Mouse (Mus musculus) C2C12 (cell line): ENCODE results near the gene Anks1. TPM values are rescaled to one million over a fixed set of nuclear protein-coding genes. Genes with fewer than 3 reads are reported as not detected.
A peak's percentile ranks its signal among the peaks of the same experiment; 100 is the strongest.

Source experiments
- H3K27me3 ChIP-seq: one replicate; pipeline ENCODE4 v1.6.1; 2011; ENCODE audit not compliant: control insufficient read depth, insufficient read depth, insufficient read length
- H3K36me3 ChIP-seq: one replicate; pipeline ENCODE4 v1.6.1; 2011; ENCODE audit not compliant: control insufficient read depth, insufficient read depth
- H3K4me3 ChIP-seq: one replicate; pipeline ENCODE4 v1.5.1; 2011; ENCODE audit warnings: mild to moderate bottlenecking, control low read depth; ENCODE audit not compliant: poor library complexity, insufficient read depth, severe bottlenecking
- H3K79me2 ChIP-seq: one replicate; pipeline ENCODE4 v1.6.1; 2011; ENCODE audit not compliant: control insufficient read depth, insufficient read depth
- H3K79me3 ChIP-seq: one replicate; pipeline ENCODE4 v1.6.1; 2011; ENCODE audit warnings: low read depth, control low read depth
- H3ac ChIP-seq: one replicate; pipeline ENCODE3; 2011; ENCODE audit warnings: low read depth; ENCODE audit not compliant: control insufficient read depth, insufficient read length
- CEBPB ChIP-seq: IDR thresholded peaks from one replicate; pipeline ENCODE4 v1.6.1; 2011; ENCODE audit warnings: low read depth, mild to moderate bottlenecking, control low read depth, moderate library complexity
- CTCF ChIP-seq: IDR thresholded peaks from one replicate; pipeline ENCODE4 v1.5.1; 2011; ENCODE audit not compliant: control insufficient read depth, insufficient read depth, insufficient read length
- FOSL1 ChIP-seq: IDR thresholded peaks from one replicate; pipeline ENCODE4 v1.8.0; 2011; ENCODE audit warnings: mild to moderate bottlenecking, low read length; ENCODE audit not compliant: poor library complexity, insufficient read depth, severe bottlenecking
- MAX ChIP-seq: IDR thresholded peaks from one replicate; pipeline ENCODE4 v1.6.1; 2011; ENCODE audit warnings: mild to moderate bottlenecking, control low read depth
- MYOD1 ChIP-seq: IDR thresholded peaks from one replicate; pipeline ENCODE4 v1.6.1; 2011; ENCODE audit warnings: low read depth; ENCODE audit not compliant: control insufficient read depth, insufficient read length
- MYOG ChIP-seq: IDR thresholded peaks from one replicate; pipeline ENCODE4 v1.6.1; 2011; ENCODE audit not compliant: control insufficient read depth, insufficient read length; ENCODE audit errors: extremely low read depth
- USF1 ChIP-seq: IDR thresholded peaks from one replicate; pipeline ENCODE4 v1.6.1; 2011; ENCODE audit warnings: low read depth, mild to moderate bottlenecking, control low read depth, moderate library complexity
- polyA plus RNA-seq: library from polyadenylated mRNA; unstranded; fragments of >200 nt; fragmentation: generic; extraction: Trizol; gene quantifications from one replicate; pipeline ENCODE4 v1.2.1, GENCODE M21; 2012; ENCODE audit warnings: missing spikeins

Anks1 gene
- polyA plus RNA-seq, 1 experiment: 8.5 TPM

- H3K27me3 ChIP-seq: peaks cover 37% of the 10 kb centered on the region
- TF ChIP-seq CEBPB: no peak
- no peak for TF ChIP-seq MYOD1
- TF ChIP-seq CTCF: no peak
- TF ChIP-seq FOSL1: no peak
- TF ChIP-seq MYOG: no peak
- TF ChIP-seq MAX: no peak
- no peak for TF ChIP-seq USF1
- H3K4me3 ChIP-seq: no peak overlapping the region
- no peaks in the 10 kb centered on the region for H3K79me2 ChIP-seq
- H3K36me3 ChIP-seq: no peaks in the 10 kb centered on the region
- H3ac ChIP-seq: no peak overlapping the region
- H3K79me3 ChIP-seq: no peaks in the 10 kb centered on the region
Observed at GRCm38 (mm10) chr17:28081385-28081784, 172.3 kb downstream of the Anks1 start.

GRCm38 (mm10) chr17:28081856-28082255 is 172.8 kb downstream of the Anks1 start:
- no peak overlapping the region for H3K4me3 ChIP-seq
- no peaks in the 10 kb centered on the region for H3K79me3 ChIP-seq
- no peaks in the 10 kb centered on the region for H3K36me3 ChIP-seq
- no peak overlapping the region for H3ac ChIP-seq
- TF ChIP-seq MYOD1 (no peak), MAX (no peak), CEBPB (no peak), MYOG (no peak), CTCF (no peak), USF1 (no peak), FOSL1 (no peak)
- H3K79me2 ChIP-seq: no peaks in the 10 kb centered on the region
- H3K27me3 ChIP-seq: peaks cover 37% of the 10 kb centered on the region

GRCm38 (mm10) chr17:28082863-28083262 is 173.8 kb downstream of the Anks1 start:
- TF ChIP-seq USF1: no peak
- TF ChIP-seq CEBPB: no peak
- TF ChIP-seq FOSL1: no peak
- no peak for TF ChIP-seq MYOD1
- no peak for TF ChIP-seq MAX
- no peak for TF ChIP-seq CTCF
- TF ChIP-seq MYOG: no peak
- Histone ChIP-seq H3K79me2 (no peaks in the 10 kb centered on the region), H3K79me3 (no peaks in the 10 kb centered on the region), H3K36me3 (no peaks in the 10 kb centered on the region), H3K27me3 (peaks cover 31% of the 10 kb centered on the region), H3K4me3 (no peak overlapping the region), H3ac (no peak overlapping the region)

- H3K4me3 ChIP-seq: no peak overlapping the region
- H3K79me2 ChIP-seq: no peaks in the 10 kb centered on the region
- H3ac ChIP-seq: no peak overlapping the region
- H3K27me3 ChIP-seq: peaks cover 21% of the 10 kb centered on the region
- TF ChIP-seq MYOG (no peak), CEBPB (no peak), USF1 (no peak), MAX (no peak), FOSL1 (no peak), MYOD1 (no peak), CTCF (no peak)
- H3K79me3 ChIP-seq: no peaks in the 10 kb centered on the region
- H3K36me3 ChIP-seq: no peaks in the 10 kb centered on the region
Observed at GRCm38 (mm10) chr17:28084395-28084905, 175.3 kb downstream of the Anks1 start.

GRCm38 (mm10) chr17:28084964-28085363 is 175.9 kb downstream of the Anks1 start:
- H3K27me3 ChIP-seq: peaks cover 17% of the 10 kb centered on the region
- H3K79me3 ChIP-seq: no peaks in the 10 kb centered on the region
- no peaks in the 10 kb centered on the region for H3K79me2 ChIP-seq
- TF ChIP-seq CEBPB: no peak
- TF ChIP-seq CTCF: peak; percentile 82
- no peak for TF ChIP-seq MAX
- no peak for TF ChIP-seq USF1
- no peak overlapping the region for H3K4me3 ChIP-seq
- no peaks in the 10 kb centered on the region for H3K36me3 ChIP-seq
- no peak overlapping the region for H3ac ChIP-seq

GRCm38 (mm10) chr17:28087430-28087829 is 178.3 kb downstream of the Anks1 start:
- no peaks in the 10 kb centered on the region for H3K79me2 ChIP-seq
- no peak overlapping the region for H3K4me3 ChIP-seq
- no peak overlapping the region for H3ac ChIP-seq
- no peaks in the 10 kb centered on the region for H3K36me3 ChIP-seq
- H3K27me3 ChIP-seq: peaks cover 8% of the 10 kb centered on the region
- no peaks in the 10 kb centered on the region for H3K79me3 ChIP-seq
- no peak for TF ChIP-seq USF1
- no peak for TF ChIP-seq CEBPB
- no peak for TF ChIP-seq MAX
- no peak for TF ChIP-seq FOSL1
- TF ChIP-seq CTCF: no peak
- TF ChIP-seq MYOG: no peak
